Mouse (Mus musculus): Measurements from ENCODE around the gene Pes1. TPM values are rescaled to one million over a fixed set of nuclear protein-coding genes. Genes with fewer than 3 reads are reported as not detected.

Gene Pes1
- total RNA-seq, 4 experiments from 2014 or later = 25.1 to 30.5 (median 27.3) TPM

- DNase-seq (ENCODE audit: low spot score) = no peak
Observed at GRCm38 (mm10) chr11:3963155-3963554, 620 bp upstream of the Pes1 start.

- no peak for DNase-seq (ENCODE audit: low spot score)
Observed at GRCm38 (mm10) chr11:3964416-3965172, 819 bp downstream of the Pes1 start.

GRCm38 (mm10) chr11:3969837-3970236 lies 6.1 kb downstream of the Pes1 start:
- no peak for DNase-seq (ENCODE audit: low spot score)

GRCm38 (mm10) chr11:3970361-3970760 lies 6.6 kb downstream of the Pes1 start:
- DNase-seq (ENCODE audit: low spot score) = no peak

- DNase-seq (ENCODE audit: low spot score) = no peak
Observed at GRCm38 (mm10) chr11:3973081-3973480, 9.3 kb downstream of the Pes1 start.

- DNase-seq (ENCODE audit: low spot score) = no peak
Observed at GRCm38 (mm10) chr11:3974311-3974710, 10.5 kb downstream of the Pes1 start.

- no peak for DNase-seq (ENCODE audit: low spot score)
Observed at GRCm38 (mm10) chr11:3976678-3977077, 12.9 kb downstream of the Pes1 start, which contains the start of gene 4930556J24Rik. Gene 4930556J24Rik, minus strand, starts transcription at chr11:3976778.

- no peak for DNase-seq (ENCODE audit: low spot score)
Observed at GRCm38 (mm10) chr11:3978421-3978820, 14.6 kb downstream of the Pes1 start.

GRCm38 (mm10) chr11:3981536-3981935 lies 17.8 kb downstream of the Pes1 start:
- no peak for DNase-seq (ENCODE audit: low spot score)

- no peak for DNase-seq (ENCODE audit: low spot score)
Observed at GRCm38 (mm10) chr11:3982275-3983209, 18.8 kb downstream of the Pes1 start.

GRCm38 (mm10) chr11:3983291-3983862 lies 19.6 kb downstream of the Pes1 start, which contains the start of gene Gal3st1:
Gene Gal3st1, plus strand, starts transcription at chr11:3983636.
- DNase-seq (ENCODE audit: low spot score) = no peak

GRCm38 (mm10) chr11:3983863-3984745 lies 20.3 kb downstream of the Pes1 start:
- no peak for DNase-seq (ENCODE audit: low spot score)

GRCm38 (mm10) chr11:3989748-3990147 lies 26.0 kb downstream of the Pes1 start:
- DNase-seq (ENCODE audit: low spot score) = no peak

GRCm38 (mm10) chr11:3993132-3993531 lies 29.4 kb downstream of the Pes1 start:
- DNase-seq (ENCODE audit: low spot score) = no peak

GRCm38 (mm10) chr11:3993914-3994313 lies 30.1 kb downstream of the Pes1 start:
- no peak for DNase-seq (ENCODE audit: low spot score)

- DNase-seq (ENCODE audit: low spot score) = no peak
Observed at GRCm38 (mm10) chr11:3995511-3995910, 31.7 kb downstream of the Pes1 start.

- DNase-seq (ENCODE audit: low spot score) = no peak
Observed at GRCm38 (mm10) chr11:3996840-3997239, 33.1 kb downstream of the Pes1 start.

- no peak for DNase-seq (ENCODE audit: low spot score)
Observed at GRCm38 (mm10) chr11:3997978-3998720, 34.4 kb downstream of the Pes1 start.

- DNase-seq (ENCODE audit: low spot score) = no peak
Observed at GRCm38 (mm10) chr11:3999547-3999946, 35.8 kb downstream of the Pes1 start.

- peak; percentile 18 for DNase-seq (ENCODE audit: low spot score)
Observed at GRCm38 (mm10) chr11:4001603-4002002, 37.8 kb downstream of the Pes1 start.
